Mouse (Mus musculus): ENCODE measurements at regions not wholly inside any gene's neighbourhood (a gene's known extent, or its start where the extent isn't known, plus 50 kb on each side); places are given as distances from the start of the nearest gene placed in this dataset.
A peak's percentile ranks its signal among the peaks of the same experiment; 100 is the strongest.

GRCm38 (mm10) chr1:142605224-142605623 lies 1035.2 kb upstream of the B3galt2 start:
- no peak for DNase-seq (ENCODE audit: low spot score in 2 of 2)

- DNase-seq (ENCODE audit: low spot score in 2 of 2), result no peak
Observed at GRCm38 (mm10) chr1:142606082-142606481, 1034.4 kb upstream of the B3galt2 start.

- no peak for DNase-seq (ENCODE audit: low spot score in 2 of 2)
Observed at GRCm38 (mm10) chr1:142621464-142621863, 1019.0 kb upstream of the B3galt2 start.

GRCm38 (mm10) chr1:142624303-142624702 lies 1016.2 kb upstream of the B3galt2 start:
- no peak for DNase-seq (ENCODE audit: low spot score in 2 of 2)

- DNase-seq (ENCODE audit: low spot score in 2 of 2), result no peak
Observed at GRCm38 (mm10) chr1:142655289-142655688, 985.2 kb upstream of the B3galt2 start.

- no peak for DNase-seq (ENCODE audit: low spot score in 2 of 2)
Observed at GRCm38 (mm10) chr1:142665262-142665661, 975.2 kb upstream of the B3galt2 start.

- peak; percentile 2 to 12 for DNase-seq (ENCODE audit: low spot score in 2 of 2)
Observed at GRCm38 (mm10) chr1:142679917-142680316, 960.5 kb upstream of the B3galt2 start.

GRCm38 (mm10) chr1:142688828-142689227 lies 951.6 kb upstream of the B3galt2 start:
- DNase-seq (ENCODE audit: low spot score in 2 of 2), result no peak

- DNase-seq (ENCODE audit: low spot score in 2 of 2), result no peak
Observed at GRCm38 (mm10) chr1:142695179-142695578, 945.3 kb upstream of the B3galt2 start.

GRCm38 (mm10) chr1:142708263-142708662 lies 932.2 kb upstream of the B3galt2 start:
- DNase-seq (ENCODE audit: low spot score in 2 of 2), result no peak

GRCm38 (mm10) chr1:142730259-142730658 lies 910.2 kb upstream of the B3galt2 start:
- no peak for DNase-seq (ENCODE audit: low spot score in 2 of 2)

- DNase-seq (ENCODE audit: low spot score in 2 of 2), result no peak
Observed at GRCm38 (mm10) chr1:142734108-142734507, 906.4 kb upstream of the B3galt2 start.

- no peak for DNase-seq (ENCODE audit: low spot score in 2 of 2)
Observed at GRCm38 (mm10) chr1:142738376-142738775, 902.1 kb upstream of the B3galt2 start.

GRCm38 (mm10) chr1:142742307-142742706 lies 898.2 kb upstream of the B3galt2 start:
- peak in 1 of 2 experiments; percentile 5 for DNase-seq (ENCODE audit: low spot score in 2 of 2)

- DNase-seq (ENCODE audit: low spot score in 2 of 2), result no peak
Observed at GRCm38 (mm10) chr1:142771010-142771409, 869.5 kb upstream of the B3galt2 start.

Measured in left cerebral cortex, adult 8-10 months (tissue).